Mouse (Mus musculus) heart, embryonic 13.5 days (tissue): ENCODE results near the gene Slc30a9. TPM values are rescaled to one million over a fixed set of nuclear protein-coding genes. Genes with fewer than 3 reads are reported as not detected.

Source experiments
- ATAC-seq: fragments of 200-750 bp; cut with Nextera tagmentation; 2 replicates; pipeline ENCODE4 v1.8.0; 2017; ENCODE audit warnings: moderate TSS enrichment; ENCODE audit not compliant: insufficient number of reproducible peaks, low FRiP score, low TSS enrichment; ENCODE audit errors: extremely low read depth
- H3K27ac ChIP-seq: fragments of 300-500 bp; sonication (generic); replicated peaks from 2 replicates; pipeline ENCODE4 v1.5.1; 2015; ENCODE audit warnings: moderate library complexity, mild to moderate bottlenecking, inconsistent platforms
- H3K27me3 ChIP-seq: fragments of 300-500 bp; sonication (generic); replicated peaks from 2 replicates; pipeline ENCODE4 v1.6.1; 2015; ENCODE audit warnings: mild to moderate bottlenecking, inconsistent platforms
- H3K36me3 ChIP-seq: fragments of 300-500 bp; sonication (generic); 2 replicates; pipeline ENCODE4 v1.6.1; 2015; ENCODE audit warnings: mild to moderate bottlenecking, inconsistent platforms
- H3K4me1 ChIP-seq: fragments of 300-500 bp; sonication (generic); 2 replicates; pipeline ENCODE4 v1.6.1; 2015; ENCODE audit warnings: inconsistent platforms
- H3K4me2 ChIP-seq: fragments of 300-500 bp; sonication (generic); 2 replicates; pipeline ENCODE4 v1.6.1; 2015; ENCODE audit warnings: inconsistent platforms, mild to moderate bottlenecking, moderate library complexity
- H3K4me3 ChIP-seq: fragments of 300-500 bp; sonication (generic); 2 replicates; pipeline ENCODE4 v1.5.1; 2015; ENCODE audit warnings: moderate library complexity, mild to moderate bottlenecking, inconsistent platforms
- H3K9ac ChIP-seq: fragments of 300-500 bp; sonication (generic); 2 replicates; pipeline ENCODE4 v1.6.1; 2015; ENCODE audit warnings: inconsistent platforms, mild to moderate bottlenecking, moderate library complexity
- H3K9me3 ChIP-seq: fragments of 300-500 bp; sonication (generic); 2 replicates; pipeline ENCODE4 v1.6.1; 2016; ENCODE audit warnings: inconsistent platforms
- whole genome bisulfite sequencing: fragments of 180-500 bp; shearing (Covaris S2); methylation state at CpG from one replicate; pipeline ENCODE4 v1.1.7; 2015; ENCODE audit warnings: mixed read lengths; 5-methylcytosine and 5-hydroxymethylcytosine counted together
- polyA plus RNA-seq: library from polyadenylated mRNA; unstranded; fragments of >200 nt; fragmentation: Nextera tagmentation; extraction: Ambion mirVana; gene quantifications from 2 replicates; pipeline ENCODE4 v1.2.1, GENCODE M21; 2015

Gene Slc30a9
- polyA plus RNA-seq, 1 experiment from 2014 or later, result 107 TPM

DNA sequence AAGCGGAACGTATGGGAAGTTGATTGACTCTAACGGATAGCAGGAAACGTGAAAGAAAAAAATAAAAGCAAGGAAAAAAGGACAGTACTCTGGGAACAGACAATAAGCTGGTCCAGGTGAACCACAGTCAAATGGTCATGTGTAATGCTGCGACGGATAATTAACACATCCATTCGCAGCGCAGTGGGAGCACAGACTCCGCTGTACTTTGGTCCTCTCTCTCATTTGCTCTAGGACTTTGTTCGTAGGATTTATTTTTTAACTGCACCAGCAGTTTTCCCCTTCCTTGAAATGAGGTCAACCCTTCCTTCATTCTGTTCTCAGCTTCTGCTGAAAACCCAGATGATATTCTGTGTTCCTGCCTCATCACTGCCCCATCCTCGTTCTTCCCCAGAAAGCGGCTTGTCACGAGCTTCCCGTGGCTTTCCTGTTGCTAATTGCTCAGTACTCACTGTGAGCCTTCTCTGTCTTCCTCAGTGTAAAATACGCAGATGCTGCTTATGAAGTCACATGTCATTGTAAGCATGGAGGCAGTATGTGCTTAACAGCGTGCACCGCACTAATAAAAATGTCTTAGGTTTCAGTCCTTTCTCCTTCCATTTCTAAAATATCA, 15.0 kb downstream of the Slc30a9 start:
- Histone ChIP-seq H3K4me1 (no peaks in the 10 kb centered on the region), H3K9me3 (no peaks in the 10 kb centered on the region; the same call in 1 of the 2 replicates), H3K27me3 (no peaks in the 10 kb centered on the region), H3K36me3 (peaks cover 43% of the 10 kb centered on the region), H3K27ac (no peak overlapping the region), H3K4me2 (no peak overlapping the region), H3K4me3 (no peak overlapping the region), H3K9ac (no peak overlapping the region)
- no peak for ATAC-seq
- 89% methylated on average over 17 of the region's 17 CpGs for WGBS

DNA sequence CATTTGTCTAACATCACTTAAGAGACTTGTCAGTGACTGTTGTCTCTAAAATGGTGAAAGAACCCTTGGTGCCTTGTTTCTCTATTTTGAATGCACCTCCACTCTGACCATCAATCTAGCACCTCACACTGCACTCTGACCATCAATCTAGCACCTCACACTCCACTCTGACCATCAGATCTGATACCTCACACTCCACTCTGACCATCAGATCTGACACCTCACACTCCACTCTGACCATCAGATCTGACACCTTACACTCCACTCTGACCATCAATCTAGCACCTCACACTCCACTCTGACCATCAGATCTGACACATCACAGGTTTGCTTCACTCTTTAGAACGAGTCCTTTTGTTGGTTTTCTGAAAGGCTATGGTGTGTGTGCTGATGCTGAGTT, 17.3 kb downstream of the Slc30a9 start:
- no peak overlapping the region for H3K27ac ChIP-seq
- H3K27me3 ChIP-seq, result no peaks in the 10 kb centered on the region
- H3K4me2 ChIP-seq, result no peak overlapping the region
- ATAC-seq, result no peak
- no peaks in the 10 kb centered on the region for H3K9me3 ChIP-seq
- H3K36me3 ChIP-seq, result peaks cover 42% of the 10 kb centered on the region
- no peak overlapping the region for H3K9ac ChIP-seq
- WGBS, result 56% methylated on average over 1 of the region's 1 CpGs
- H3K4me1 ChIP-seq, result no peaks in the 10 kb centered on the region
- H3K4me3 ChIP-seq, result no peak overlapping the region

DNA sequence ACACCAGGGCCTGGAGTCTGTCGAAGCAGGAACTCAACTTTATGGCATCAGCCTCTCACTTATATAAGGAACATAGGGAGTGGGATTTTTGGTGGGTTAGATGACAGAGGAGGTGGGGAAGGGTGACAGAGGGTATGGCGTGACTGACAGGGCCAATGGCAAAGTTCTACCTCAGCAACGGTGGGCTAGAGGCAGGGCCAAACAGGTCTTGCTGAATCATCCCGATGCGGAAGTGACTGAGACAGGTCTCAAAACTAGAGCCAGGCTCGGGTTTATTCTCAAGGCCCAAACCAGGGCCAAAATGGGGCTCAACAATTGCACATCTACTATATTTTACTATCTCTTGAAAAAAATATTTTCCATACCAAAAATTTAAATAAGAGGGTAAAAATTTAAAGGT, 34.1 kb downstream of the Slc30a9 start:
- Histone ChIP-seq H3K27me3 (no peaks in the 10 kb centered on the region), H3K9ac (no peak overlapping the region), H3K4me1 (no peaks in the 10 kb centered on the region), H3K27ac (no peak overlapping the region), H3K9me3 (no peaks in the 10 kb centered on the region), H3K36me3 (peaks cover 64% of the 10 kb centered on the region), H3K4me2 (no peak overlapping the region), H3K4me3 (no peak overlapping the region)
- no peak for ATAC-seq
- 83% methylated on average over 6 of the region's 6 CpGs for WGBS

DNA sequence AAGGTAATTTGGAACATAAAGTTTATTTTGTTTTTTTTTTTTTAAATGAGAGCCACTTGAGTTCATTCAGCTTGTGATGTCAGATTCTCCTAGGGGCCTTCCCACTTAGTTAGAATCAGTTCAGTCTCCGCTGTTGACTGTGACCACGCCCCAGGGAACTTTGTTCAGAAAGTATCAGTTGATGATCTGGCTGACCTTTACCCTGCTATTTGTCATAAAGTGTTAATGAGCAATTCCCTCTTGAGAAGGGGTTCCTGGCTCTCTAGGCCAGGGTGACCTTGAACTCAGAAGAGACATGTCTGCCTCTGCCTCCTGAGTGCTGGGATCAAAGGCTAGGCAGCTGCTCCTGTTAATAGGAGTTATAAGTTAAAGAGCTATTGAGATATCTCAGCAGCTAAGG, 40.3 kb downstream of the Slc30a9 start:
- H3K9ac ChIP-seq, result no peak overlapping the region
- no peaks in the 10 kb centered on the region for H3K9me3 ChIP-seq
- no peaks in the 10 kb centered on the region for H3K27me3 ChIP-seq
- ATAC-seq, result no peak
- H3K36me3 ChIP-seq, result peaks cover 95% of the 10 kb centered on the region
- no peak overlapping the region for H3K4me3 ChIP-seq
- H3K27ac ChIP-seq, result no peak overlapping the region
- H3K4me2 ChIP-seq, result no peak overlapping the region
- H3K4me1 ChIP-seq, result no peaks in the 10 kb centered on the region
- 95% methylated on average over 2 of the region's 2 CpGs for WGBS

DNA sequence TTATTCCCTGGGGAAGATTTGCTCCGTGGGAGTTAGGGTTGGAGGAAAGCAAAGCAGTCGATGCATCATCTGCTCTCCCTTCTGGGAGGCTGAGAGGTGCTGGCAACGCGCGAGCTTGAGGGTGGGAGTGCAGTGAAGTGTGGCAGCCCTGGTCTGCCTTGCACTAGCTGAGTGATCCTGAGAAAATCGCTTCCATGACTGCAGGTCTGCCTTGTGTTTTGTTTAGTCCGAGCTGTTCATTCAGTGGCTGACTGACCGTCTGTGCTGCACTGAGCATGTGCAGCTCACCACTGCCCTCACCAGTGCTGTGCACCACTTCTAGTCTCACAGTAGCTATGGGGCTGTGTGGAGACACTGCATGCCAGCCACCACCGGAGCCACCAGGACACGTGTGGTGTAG, 42.2 kb downstream of the Slc30a9 start:
- WGBS, result 72% methylated on average over 10 of the region's 10 CpGs
- Histone ChIP-seq H3K4me3 (no peak overlapping the region), H3K9ac (no peak overlapping the region), H3K4me2 (no peak overlapping the region), H3K36me3 (peaks cover 95% of the 10 kb centered on the region), H3K9me3 (no peaks in the 10 kb centered on the region), H3K27ac (no peak overlapping the region), H3K4me1 (no peaks in the 10 kb centered on the region), H3K27me3 (no peaks in the 10 kb centered on the region)
- ATAC-seq, result no peak

DNA sequence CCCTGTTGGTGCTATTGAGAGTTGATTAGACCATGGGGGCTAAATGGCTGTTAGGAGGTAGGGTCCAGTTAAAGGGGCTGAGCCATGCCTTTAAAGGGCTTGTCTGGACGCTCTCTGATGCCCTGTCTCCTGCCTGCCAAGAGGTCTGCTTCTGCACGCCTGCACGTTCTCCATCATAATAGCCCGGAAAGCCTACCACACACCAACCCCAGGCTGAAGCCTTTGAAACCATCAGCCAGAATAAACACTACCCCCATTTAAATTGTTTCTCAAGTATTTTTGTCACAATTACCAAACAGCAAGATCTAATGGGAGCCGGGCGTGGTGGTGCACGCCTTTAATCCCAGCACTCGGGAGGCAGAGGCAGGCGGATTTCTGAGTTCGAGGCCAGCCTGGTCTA, 55.6 kb downstream of the Slc30a9 start:
- no peaks in the 10 kb centered on the region for H3K4me1 ChIP-seq
- no peaks in the 10 kb centered on the region for H3K9me3 ChIP-seq
- ATAC-seq, result no peak
- no peak overlapping the region for H3K4me3 ChIP-seq
- 92% methylated on average over 10 of the region's 10 CpGs for WGBS
- no peaks in the 10 kb centered on the region for H3K36me3 ChIP-seq
- no peaks in the 10 kb centered on the region for H3K27me3 ChIP-seq
- H3K9ac ChIP-seq, result no peak overlapping the region
- H3K4me2 ChIP-seq, result no peak overlapping the region
- no peak overlapping the region for H3K27ac ChIP-seq

DNA sequence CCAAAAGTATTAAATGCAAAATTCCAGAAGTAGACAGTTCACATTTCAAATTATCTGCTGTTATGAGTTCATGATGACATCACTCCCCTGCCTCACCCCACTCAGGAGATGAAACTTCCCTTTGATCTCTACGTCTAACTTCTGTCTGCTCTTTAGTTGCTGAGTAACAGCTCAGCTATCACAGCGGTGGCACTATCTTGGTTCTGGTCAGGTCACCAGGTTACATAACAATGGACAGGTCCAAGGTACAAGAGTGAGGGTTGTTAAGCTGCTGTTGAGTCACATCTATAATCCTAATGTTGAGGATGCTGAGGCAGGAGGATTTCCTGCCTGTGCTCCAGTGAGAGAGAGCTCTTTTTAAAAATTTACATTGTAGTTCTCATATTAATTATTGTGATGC, 56.2 kb downstream of the Slc30a9 start:
- ATAC-seq, result no peak
- H3K36me3 ChIP-seq, result no peaks in the 10 kb centered on the region
- no peaks in the 10 kb centered on the region for H3K27me3 ChIP-seq
- H3K27ac ChIP-seq, result no peak overlapping the region
- H3K9ac ChIP-seq, result no peak overlapping the region
- no peak overlapping the region for H3K4me2 ChIP-seq
- 44% methylated on average over 2 of the region's 2 CpGs for WGBS
- H3K9me3 ChIP-seq, result no peaks in the 10 kb centered on the region
- H3K4me3 ChIP-seq, result no peak overlapping the region
- no peaks in the 10 kb centered on the region for H3K4me1 ChIP-seq

DNA sequence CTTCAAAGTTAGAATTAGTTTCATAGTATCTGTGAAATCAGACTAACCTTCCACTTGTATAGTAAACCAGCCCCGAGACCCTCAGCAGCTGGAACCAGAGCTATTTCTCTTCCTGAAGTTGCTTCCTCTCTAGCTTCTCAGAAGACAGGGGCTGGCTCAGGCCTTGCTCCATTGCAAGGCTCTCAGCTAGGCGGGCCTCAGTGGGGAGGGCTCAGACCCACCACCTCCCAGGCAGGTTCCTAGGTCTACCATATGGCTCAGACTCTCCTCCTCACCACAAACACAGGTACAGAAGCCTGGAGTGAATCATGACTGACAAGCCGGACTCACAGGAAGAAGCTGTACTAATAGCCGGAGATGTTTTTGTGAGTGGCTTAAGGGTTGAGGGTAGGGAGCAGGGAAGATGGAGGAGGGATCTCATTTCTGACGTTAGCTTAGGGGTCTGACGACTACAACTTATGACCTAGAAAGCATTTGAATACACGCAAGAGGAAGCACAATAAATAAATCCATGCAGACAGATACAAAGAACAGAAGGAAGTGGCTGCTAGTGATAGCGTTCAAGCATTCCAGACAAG, 70.4 kb downstream of the Slc30a9 start:
- Histone ChIP-seq H3K9ac (no peak overlapping the region), H3K4me2 (no peak overlapping the region), H3K9me3 (no peaks in the 10 kb centered on the region), H3K4me1 (no peaks in the 10 kb centered on the region), H3K27ac (no peak overlapping the region), H3K4me3 (no peak overlapping the region), H3K27me3 (no peaks in the 10 kb centered on the region), H3K36me3 (peaks cover 7% of the 10 kb centered on the region; the same call in 1 of the 2 replicates)
- WGBS, result 66% methylated on average over 8 of the region's 8 CpGs
- no peak for ATAC-seq

DNA sequence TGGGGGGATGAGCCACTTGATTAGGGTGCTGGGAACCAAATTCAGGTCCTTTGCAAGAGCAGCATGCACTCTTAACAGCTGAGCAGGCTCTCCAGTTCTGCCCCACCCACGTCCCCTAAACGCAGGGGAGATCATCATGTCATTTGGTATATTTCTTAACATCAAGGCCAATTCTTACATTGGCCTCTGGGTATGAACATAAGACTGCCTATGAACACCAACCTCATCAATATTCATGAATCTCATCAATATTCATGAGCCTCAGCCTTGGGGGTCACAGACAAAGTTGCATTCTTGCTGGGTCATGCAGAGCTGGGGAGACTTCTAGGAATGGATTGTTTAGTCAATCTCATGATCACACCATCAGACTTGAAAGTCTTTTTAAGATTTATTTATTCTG, 74.9 kb downstream of the Slc30a9 start:
- ATAC-seq, result no peak
- Histone ChIP-seq H3K36me3 (peaks cover 22% of the 10 kb centered on the region), H3K27me3 (no peaks in the 10 kb centered on the region), H3K4me2 (no peak overlapping the region), H3K9ac (no peak overlapping the region), H3K27ac (no peak overlapping the region), H3K4me3 (no peak overlapping the region), H3K9me3 (no peaks in the 10 kb centered on the region), H3K4me1 (no peaks in the 10 kb centered on the region)
- 89% methylated on average over 2 of the region's 2 CpGs for WGBS

DNA sequence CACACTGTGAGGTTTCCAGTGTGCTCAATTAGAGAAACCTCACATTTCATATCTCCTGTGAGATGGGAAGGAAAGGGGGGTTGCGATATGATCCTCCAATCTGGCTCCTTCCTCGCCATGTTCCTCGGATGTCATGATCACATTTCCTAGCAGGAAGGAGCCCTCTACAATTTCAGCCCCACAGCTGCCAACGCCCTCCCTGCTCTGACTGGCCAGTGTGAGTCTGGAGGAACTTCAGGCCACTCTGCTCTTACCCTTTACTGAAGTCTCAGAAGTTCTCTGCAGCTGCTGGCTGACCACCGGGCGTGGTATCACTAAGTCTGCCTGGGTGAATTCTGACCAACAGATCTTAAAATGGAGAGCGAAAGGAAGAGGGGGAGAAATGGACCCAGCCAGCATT, 75.8 kb downstream of the Slc30a9 start:
- Histone ChIP-seq H3K27ac (no peak overlapping the region), H3K4me1 (no peaks in the 10 kb centered on the region), H3K4me3 (no peak overlapping the region), H3K4me2 (no peak overlapping the region), H3K9ac (no peak overlapping the region), H3K9me3 (no peaks in the 10 kb centered on the region), H3K36me3 (peaks cover 22% of the 10 kb centered on the region), H3K27me3 (no peaks in the 10 kb centered on the region)
- 79% methylated on average over 7 of the region's 7 CpGs for WGBS
- ATAC-seq, result no peak

DNA sequence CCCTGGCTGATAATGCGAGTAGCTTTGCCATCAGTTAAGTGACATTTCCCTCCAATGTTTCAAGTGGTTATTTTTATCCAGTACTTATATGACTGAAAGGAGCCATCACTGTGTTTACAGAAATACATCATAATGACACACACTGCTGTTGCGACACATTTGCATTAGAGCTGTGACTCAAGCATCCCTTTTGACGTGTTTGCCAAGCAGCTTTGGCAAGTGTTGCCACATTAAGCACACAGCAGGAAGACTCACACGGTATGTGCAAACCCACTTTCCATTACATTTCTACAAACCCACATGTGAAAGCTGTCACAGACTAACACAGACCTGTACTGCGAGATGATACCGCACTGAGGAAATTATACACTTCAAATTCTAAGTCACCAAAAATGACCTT, 87.2 kb downstream of the Slc30a9 start:
- H3K27me3 ChIP-seq, result no peaks in the 10 kb centered on the region
- no peak for ATAC-seq
- H3K4me1 ChIP-seq, result peaks cover 18% of the 10 kb centered on the region
- no peaks in the 10 kb centered on the region for H3K9me3 ChIP-seq
- H3K36me3 ChIP-seq, result peaks cover 48% of the 10 kb centered on the region
- WGBS, result 79% methylated on average over 6 of the region's 6 CpGs
- H3K9ac ChIP-seq, result no peak overlapping the region
- H3K4me2 ChIP-seq, result no peak overlapping the region
- no peak overlapping the region for H3K4me3 ChIP-seq
- H3K27ac ChIP-seq, result no peak overlapping the region

DNA sequence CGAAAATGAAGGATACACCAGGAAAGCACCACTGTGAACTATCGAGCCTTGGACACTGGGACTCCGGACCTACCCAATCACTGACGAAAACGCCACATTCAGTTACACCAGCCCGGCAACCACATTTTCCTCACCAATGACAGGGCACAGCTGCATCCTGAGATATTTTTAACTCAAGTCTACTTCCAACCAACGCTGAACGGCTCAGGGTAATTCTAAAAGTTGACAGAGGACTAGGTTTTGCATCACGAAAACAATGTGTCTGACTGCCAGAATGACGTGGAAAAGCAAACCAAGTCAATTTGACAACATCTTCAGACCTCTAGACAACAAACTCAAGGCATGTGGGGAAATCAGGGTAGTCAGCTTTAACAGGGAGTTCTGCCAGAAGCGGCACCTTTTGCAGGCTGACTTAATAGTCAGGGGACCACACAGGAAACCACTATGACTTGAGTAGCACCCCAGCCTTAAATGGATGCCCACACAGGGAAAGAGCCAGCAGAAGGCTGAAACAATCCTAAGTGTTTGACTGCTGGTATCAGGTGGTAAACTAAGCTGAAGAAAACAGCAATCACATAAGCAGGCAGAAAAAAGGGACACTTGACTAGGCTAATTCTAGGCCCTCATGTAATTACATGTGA, 88.6 kb downstream of the Slc30a9 start:
- no peak for ATAC-seq
- no peaks in the 10 kb centered on the region for H3K9me3 ChIP-seq
- H3K36me3 ChIP-seq, result peaks cover 62% of the 10 kb centered on the region
- H3K4me3 ChIP-seq, result no peak overlapping the region
- H3K4me2 ChIP-seq, result peak overlapping the region; percentile 16; the same call in 1 of the 2 replicates
- 54% methylated on average over 11 of the region's 11 CpGs for WGBS
- peaks cover 18% of the 10 kb centered on the region for H3K4me1 ChIP-seq
- H3K27me3 ChIP-seq, result no peaks in the 10 kb centered on the region
- H3K9ac ChIP-seq, result no peak overlapping the region; the same call in 1 of the 2 replicates
- peak overlapping the region; percentile 53 for H3K27ac ChIP-seq
